Mouse (Mus musculus) monocyte, adult 5-6 weeks (primary cell): ENCODE results near the gene Slc7a9. TPM values are rescaled to one million over a fixed set of nuclear protein-coding genes. Genes with fewer than 3 reads are reported as not detected.

ENCODE experiments used
- ATAC-seq: fragments of 153-309, 156-312 bp; replicated peaks from 2 replicates; pipeline ENCODE4 v1.8.0; 2017; ENCODE audit warnings: mild to moderate bottlenecking; ENCODE audit not compliant: low TSS enrichment, insufficient number of reproducible peaks, severe bottlenecking, poor library complexity, low FRiP score
- total RNA-seq: library from RNA; stranded (forward); fragments of 200-1000, 200-491, 200-594 nt; gene quantifications from 3 replicates; pipeline ENCODE4 v1.2.3, GENCODE M21; 2017

Gene Slc7a9
- not detected in 3 replicates for total RNA-seq

- ATAC-seq, result no peak
These were observed at the start of gene Slc7a9 for GRCm38 (mm10) chr7:35447996-35448846. Gene Slc7a9 (plus strand): TSS chr7:35448796.

GRCm38 (mm10) chr7:35401169-35401568 lies 47.4 kb upstream of the Slc7a9 start:
- ATAC-seq, result no peak

- no peak for ATAC-seq
These were observed 33.4 kb upstream of the Slc7a9 start for GRCm38 (mm10) chr7:35415226-35415625.

- ATAC-seq, result no peak
These were observed 32.6 kb upstream of the Slc7a9 start for GRCm38 (mm10) chr7:35415801-35416653.

GRCm38 (mm10) chr7:35416654-35416948 lies 32.0 kb upstream of the Slc7a9 start:
- ATAC-seq, result no peak

- no peak for ATAC-seq
These were observed 25.5 kb upstream of the Slc7a9 start for GRCm38 (mm10) chr7:35423071-35423470.

GRCm38 (mm10) chr7:35428146-35428545 lies 20.4 kb upstream of the Slc7a9 start:
- ATAC-seq, result no peak

GRCm38 (mm10) chr7:35435266-35435665 lies 13.3 kb upstream of the Slc7a9 start:
- no peak for ATAC-seq

- no peak for ATAC-seq
These were observed 1.1 kb upstream of the Slc7a9 start for GRCm38 (mm10) chr7:35447501-35447900.

GRCm38 (mm10) chr7:35448867-35449266 lies 271 bp downstream of the Slc7a9 start:
- ATAC-seq, result no peak

GRCm38 (mm10) chr7:35456091-35456814 lies 7.7 kb downstream of the Slc7a9 start:
- ATAC-seq, result no peak

- no peak for ATAC-seq
These were observed 12.4 kb downstream of the Slc7a9 start for GRCm38 (mm10) chr7:35460971-35461370.

- ATAC-seq, result no peak
These were observed 16.4 kb downstream of the Slc7a9 start for GRCm38 (mm10) chr7:35465027-35465426.

- no peak for ATAC-seq
These were observed 19.3 kb downstream of the Slc7a9 start for GRCm38 (mm10) chr7:35467856-35468255.

- no peak for ATAC-seq
These were observed 22.2 kb downstream of the Slc7a9 start for GRCm38 (mm10) chr7:35470794-35471193.

- ATAC-seq, result no peak
These were observed 27.9 kb downstream of the Slc7a9 start for GRCm38 (mm10) chr7:35476457-35476856.

GRCm38 (mm10) chr7:35485126-35485525 lies 36.5 kb downstream of the Slc7a9 start:
- no peak for ATAC-seq

- ATAC-seq, result no peak
These were observed 38.0 kb downstream of the Slc7a9 start for GRCm38 (mm10) chr7:35486553-35486952.

- ATAC-seq, result no peak
These were observed 41.6 kb downstream of the Slc7a9 start for GRCm38 (mm10) chr7:35490186-35490585.
